Mouse (Mus musculus): ENCODE results near the gene Hgd.

DNA sequence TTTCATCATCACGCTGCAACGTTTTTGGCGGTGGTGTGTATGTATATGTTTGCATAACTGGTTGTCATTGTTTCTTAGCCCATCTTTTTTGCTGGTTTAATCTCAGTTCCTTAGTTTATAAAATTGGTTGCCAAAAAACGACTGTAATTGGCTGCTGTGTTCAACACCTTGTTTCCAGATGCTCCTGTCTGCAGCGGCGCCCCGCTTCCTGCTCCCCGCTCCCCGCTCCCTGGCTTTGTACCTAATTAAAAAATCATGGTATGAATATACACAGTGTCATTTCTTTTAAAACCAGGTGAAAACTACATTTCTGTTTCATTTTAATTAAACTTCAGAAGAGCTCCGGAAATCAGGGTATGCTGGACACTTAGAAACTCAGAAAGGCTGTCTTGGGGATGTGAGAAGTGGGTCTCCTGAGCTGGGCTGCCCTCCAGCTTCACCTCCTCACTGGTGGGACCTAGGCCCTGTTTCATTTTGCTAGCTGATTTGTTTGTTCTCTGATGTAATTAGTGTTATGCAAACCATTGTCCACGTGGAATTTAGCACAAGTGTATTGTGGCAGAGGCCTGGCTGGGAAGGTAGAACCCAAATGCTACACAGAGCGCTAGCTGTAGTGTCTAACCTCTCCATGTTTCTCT lies 7.7 kb upstream of the Hgd start:
- TF ChIP-seq POLR2A (IDR thresholded peaks at IDR 0.05; ENCODE audit: extremely low read depth, insufficient read depth, low read length) = no peak
- TF ChIP-seq CTCF (IDR thresholded peaks at IDR 0.05; ENCODE audit: extremely low read depth, insufficient read depth, low read length) = no peak
